Mouse (Mus musculus): Measurements from ENCODE around the gene Dcaf7. TPM values are rescaled to one million over a fixed set of nuclear protein-coding genes. Genes with fewer than 3 reads are reported as not detected.

Dcaf7 gene
- 90.6 and 93.4 TPM in 2 replicates for polyA plus RNA-seq (2016; fragmentation: Nextera tagmentation; extraction: Ambion mirVana)

DNA sequence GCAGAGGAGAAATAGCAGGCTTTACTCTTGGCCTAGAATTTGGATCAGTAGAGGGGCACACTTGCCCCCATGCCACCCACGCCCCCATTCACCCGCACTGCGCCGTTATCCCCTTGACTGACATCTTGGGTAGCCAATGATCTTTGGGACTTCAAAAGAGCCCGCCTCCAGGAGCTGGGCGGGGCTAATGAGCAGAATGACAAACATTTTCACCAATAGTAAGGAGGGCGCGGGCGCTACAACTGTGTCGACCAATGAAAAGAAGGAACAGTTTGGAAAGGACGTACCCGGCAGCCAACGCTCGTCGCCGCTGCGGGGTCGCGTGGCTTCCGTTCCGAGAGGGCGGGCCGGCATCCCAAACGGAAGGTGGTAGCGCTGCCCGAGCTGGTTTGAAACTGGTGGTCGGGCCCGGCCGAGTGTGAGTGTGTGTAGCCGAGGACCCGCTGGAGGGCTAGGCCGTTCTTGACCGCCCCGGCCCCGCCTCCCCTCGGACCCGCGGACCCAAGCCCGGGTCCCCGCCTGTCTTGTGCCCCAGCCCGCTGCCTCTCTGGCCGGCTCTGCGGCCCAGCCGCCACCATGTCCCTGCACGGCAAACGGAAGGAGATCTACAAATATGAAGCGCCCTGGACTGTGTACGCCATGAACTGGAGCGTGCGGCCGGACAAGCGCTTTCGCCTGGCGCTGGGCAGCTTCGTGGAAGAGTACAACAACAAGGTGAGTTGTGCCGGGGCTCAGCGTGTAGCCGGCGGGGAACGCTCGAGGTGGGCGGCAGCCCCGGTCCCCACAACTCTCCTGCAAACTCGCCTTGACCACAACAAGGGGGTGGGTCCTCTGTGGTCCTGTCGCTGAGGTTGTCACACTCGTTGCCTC is at the start of gene Dcaf7:
Gene Dcaf7 (plus strand): TSS at position 325 of the 870 bp plus-strand sequence.
- peak within 1 kb of the TSS; percentile 90 for H3K27ac ChIP-seq

DNA sequence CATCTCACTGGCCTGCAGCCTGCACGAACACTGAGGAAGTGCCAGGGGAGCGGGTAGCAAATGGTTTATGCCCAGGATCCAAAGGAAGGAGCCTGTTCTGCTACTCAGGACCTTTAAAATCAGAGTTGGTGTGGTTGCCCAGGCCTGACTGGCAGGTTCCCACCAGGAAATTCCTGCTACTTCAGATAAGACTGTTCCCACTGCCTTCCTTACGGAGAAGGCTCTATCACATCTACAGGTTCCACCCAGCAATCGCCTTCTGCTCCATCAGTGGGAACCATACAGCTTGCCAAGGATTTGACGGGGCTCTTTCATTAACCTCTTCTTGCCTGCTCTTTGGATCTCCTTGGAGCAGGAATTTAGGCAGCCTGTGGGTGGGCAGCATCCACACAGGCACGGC is 49.2 kb upstream of the Dcaf7 start:
- H3K27ac ChIP-seq, result no peak overlapping the region
- H3K9me3 ChIP-seq, result no peaks in the 10 kb centered on the region
- no peak overlapping the region for H3K4me3 ChIP-seq
- H3K36me3 ChIP-seq, result no peaks in the 10 kb centered on the region
- no peak overlapping the region for H3K9ac ChIP-seq
- no peaks in the 10 kb centered on the region for H3K4me1 ChIP-seq
- no peaks in the 10 kb centered on the region for H3K27me3 ChIP-seq
- H3K4me2 ChIP-seq (replicated peaks), result no peak overlapping the region
- ATAC-seq (ENCODE audit: insufficient number of reproducible peaks, insufficient read depth, low FRiP score, low TSS enrichment), result no peak
- WGBS, result 77% methylated on average over 6 of the region's 6 CpGs

More for the DNA sequence above, at the start of gene Dcaf7:
- H3K4me3 ChIP-seq, result peak within 1 kb of the TSS; percentile 98
- H3K4me1 ChIP-seq, result peaks cover 16% of the 10 kb centered on the region
- WGBS, result under 1% methylated on average over 66 of the region's 66 CpGs
- H3K36me3 ChIP-seq, result no peaks in the 10 kb centered on the region
- H3K9me3 ChIP-seq, result no peaks in the 10 kb centered on the region
- H3K4me2 ChIP-seq (replicated peaks), result peak within 1 kb of the TSS; percentile 88
- peak within 1 kb of the TSS; percentile 97 for H3K9ac ChIP-seq
- no peaks in the 10 kb centered on the region for H3K27me3 ChIP-seq
- peak; percentile 98 for ATAC-seq (ENCODE audit: insufficient number of reproducible peaks, insufficient read depth, low FRiP score, low TSS enrichment)

- Histone ChIP-seq H3K36me3 (no peaks in the 10 kb centered on the region), H3K9ac (no peak overlapping the region), H3K27ac (no peak overlapping the region), H3K4me3 (no peak overlapping the region), H3K4me2 (replicated peaks) (no peak overlapping the region), H3K27me3 (no peaks in the 10 kb centered on the region), H3K4me1 (no peaks in the 10 kb centered on the region), H3K9me3 (no peaks in the 10 kb centered on the region)
- WGBS, result 72% methylated on average over 6 of the region's 6 CpGs
- no peak for ATAC-seq (ENCODE audit: insufficient number of reproducible peaks, insufficient read depth, low FRiP score, low TSS enrichment)
Measured at GRCm38 (mm10) chr11:105989446-105989845, 47.2 kb upstream of the Dcaf7 start.

- no peaks in the 10 kb centered on the region for H3K4me1 ChIP-seq
- H3K4me3 ChIP-seq, result no peak overlapping the region
- H3K27ac ChIP-seq, result no peak overlapping the region
- WGBS, result 52% methylated on average over 2 of the region's 2 CpGs
- no peaks in the 10 kb centered on the region for H3K36me3 ChIP-seq
- H3K27me3 ChIP-seq, result no peaks in the 10 kb centered on the region
- H3K4me2 ChIP-seq (replicated peaks), result no peak overlapping the region
- ATAC-seq (ENCODE audit: insufficient number of reproducible peaks, insufficient read depth, low FRiP score, low TSS enrichment), result no peak
- H3K9me3 ChIP-seq, result no peaks in the 10 kb centered on the region
- H3K9ac ChIP-seq, result no peak overlapping the region
Measured at GRCm38 (mm10) chr11:105990231-105990630, 46.4 kb upstream of the Dcaf7 start.

DNA sequence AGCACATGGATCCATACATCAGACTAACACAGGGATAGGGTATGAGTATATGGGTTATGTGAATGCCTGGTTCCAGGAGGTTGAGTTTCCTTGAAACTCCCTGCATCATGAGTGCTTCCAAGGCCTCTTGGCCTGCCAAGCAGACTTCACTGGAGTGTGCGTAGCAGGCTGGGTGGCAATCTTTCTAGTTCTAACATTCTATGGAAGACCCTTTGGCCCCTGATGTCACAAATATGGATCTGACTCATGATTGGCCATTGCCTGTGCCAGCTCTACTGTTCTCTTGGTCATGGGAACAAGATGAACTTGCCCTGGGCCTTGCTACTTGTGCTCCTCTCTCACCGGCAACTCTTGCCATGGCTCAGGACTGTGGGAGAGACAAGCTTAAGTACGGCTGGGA is 42.3 kb upstream of the Dcaf7 start, which contains the start of gene Ace3:
Gene Ace3 (plus strand): TSS at position 301 of the 400 bp plus-strand sequence.
- no peak within 1 kb of the TSS for H3K4me2 ChIP-seq (replicated peaks)
- 95% methylated on average over 3 of the region's 3 CpGs for WGBS
- H3K27me3 ChIP-seq, result no peaks in the 10 kb centered on the region
- H3K27ac ChIP-seq, result no peak within 1 kb of the TSS
- ATAC-seq (ENCODE audit: insufficient number of reproducible peaks, insufficient read depth, low FRiP score, low TSS enrichment), result no peak
- H3K9ac ChIP-seq, result no peak within 1 kb of the TSS
- H3K36me3 ChIP-seq, result no peaks in the 10 kb centered on the region
- no peaks in the 10 kb centered on the region for H3K4me1 ChIP-seq
- no peaks in the 10 kb centered on the region for H3K9me3 ChIP-seq
- H3K4me3 ChIP-seq, result no peak within 1 kb of the TSS

- Histone ChIP-seq H3K4me1 (no peaks in the 10 kb centered on the region), H3K4me3 (no peak overlapping the region), H3K27me3 (no peaks in the 10 kb centered on the region), H3K36me3 (no peaks in the 10 kb centered on the region), H3K9ac (no peak overlapping the region), H3K27ac (no peak overlapping the region), H3K4me2 (replicated peaks) (no peak overlapping the region), H3K9me3 (no peaks in the 10 kb centered on the region)
- ATAC-seq (ENCODE audit: insufficient number of reproducible peaks, insufficient read depth, low FRiP score, low TSS enrichment), result no peak
- 94% methylated on average over 6 of the region's 6 CpGs for whole genome bisulfite sequencing
Measured at GRCm38 (mm10) chr11:106000062-106000461, 36.6 kb upstream of the Dcaf7 start.

DNA sequence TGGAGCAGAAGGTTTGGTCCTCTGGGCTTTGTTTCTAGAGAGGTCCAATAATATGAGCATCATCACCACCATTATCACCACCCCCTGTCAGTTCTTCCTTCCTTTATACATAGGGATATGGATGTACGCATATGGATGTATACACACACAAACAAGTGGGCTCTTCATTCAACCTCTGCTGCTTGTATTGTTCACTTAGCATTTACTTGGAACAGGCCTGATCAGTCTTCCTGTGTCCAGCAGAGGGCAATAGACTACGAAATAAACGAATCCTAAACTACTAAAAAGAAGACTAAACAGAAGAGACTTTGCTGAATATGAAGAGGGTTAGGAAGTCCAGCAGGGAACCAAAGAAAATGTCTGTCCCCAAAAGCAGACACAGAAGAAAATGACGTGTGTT is 35.0 kb upstream of the Dcaf7 start:
- Histone ChIP-seq H3K4me2 (replicated peaks) (no peak overlapping the region), H3K4me1 (no peaks in the 10 kb centered on the region), H3K27ac (no peak overlapping the region), H3K4me3 (no peak overlapping the region), H3K9ac (no peak overlapping the region), H3K9me3 (no peaks in the 10 kb centered on the region), H3K27me3 (no peaks in the 10 kb centered on the region), H3K36me3 (no peaks in the 10 kb centered on the region)
- WGBS, result 44% methylated on average over 4 of the region's 4 CpGs
- ATAC-seq (ENCODE audit: insufficient number of reproducible peaks, insufficient read depth, low FRiP score, low TSS enrichment), result no peak

- peaks cover 10% of the 10 kb centered on the region for H3K27me3 ChIP-seq
- H3K9ac ChIP-seq, result no peak overlapping the region
- no peak overlapping the region for H3K4me2 ChIP-seq (replicated peaks)
- no peaks in the 10 kb centered on the region for H3K9me3 ChIP-seq
- H3K4me1 ChIP-seq, result peaks cover 4% of the 10 kb centered on the region; the same call in 1 of the 2 replicates
- no peak overlapping the region for H3K27ac ChIP-seq
- 86% methylated on average over 1 of the region's 1 CpGs for WGBS
- ATAC-seq (ENCODE audit: insufficient number of reproducible peaks, insufficient read depth, low FRiP score, low TSS enrichment), result no peak
- H3K4me3 ChIP-seq, result no peak overlapping the region
- no peaks in the 10 kb centered on the region for H3K36me3 ChIP-seq
Measured at GRCm38 (mm10) chr11:106004576-106004975, 32.1 kb upstream of the Dcaf7 start.

DNA sequence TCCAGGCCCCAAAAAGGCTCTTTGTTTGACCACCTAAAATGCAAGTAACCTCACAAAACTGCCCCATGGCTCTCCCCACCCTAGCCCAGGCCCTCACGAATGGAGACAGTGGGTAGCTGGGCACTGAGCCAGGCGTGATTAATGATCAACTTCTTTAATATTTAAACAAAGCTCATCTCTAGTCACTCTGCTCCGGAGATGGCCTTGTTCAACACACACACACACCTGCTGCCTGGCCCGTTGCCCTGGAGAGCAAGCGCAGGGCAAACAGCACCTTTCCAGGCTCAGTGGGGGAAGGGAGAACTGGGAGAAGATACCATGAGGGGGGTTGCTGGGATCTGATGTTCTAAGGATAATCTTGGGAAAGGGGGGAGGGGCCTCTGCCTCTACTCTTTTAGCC is 30.7 kb upstream of the Dcaf7 start:
- no peaks in the 10 kb centered on the region for H3K9me3 ChIP-seq
- H3K27ac ChIP-seq, result no peak overlapping the region
- no peak overlapping the region for H3K4me2 ChIP-seq (replicated peaks)
- WGBS, result 64% methylated on average over 5 of the region's 5 CpGs
- peaks cover 4% of the 10 kb centered on the region; the same call in 1 of the 2 replicates for H3K4me1 ChIP-seq
- no peaks in the 10 kb centered on the region for H3K36me3 ChIP-seq
- H3K27me3 ChIP-seq, result peaks cover 14% of the 10 kb centered on the region
- H3K4me3 ChIP-seq, result no peak overlapping the region
- ATAC-seq (ENCODE audit: insufficient number of reproducible peaks, insufficient read depth, low FRiP score, low TSS enrichment), result no peak
- no peak overlapping the region for H3K9ac ChIP-seq

DNA sequence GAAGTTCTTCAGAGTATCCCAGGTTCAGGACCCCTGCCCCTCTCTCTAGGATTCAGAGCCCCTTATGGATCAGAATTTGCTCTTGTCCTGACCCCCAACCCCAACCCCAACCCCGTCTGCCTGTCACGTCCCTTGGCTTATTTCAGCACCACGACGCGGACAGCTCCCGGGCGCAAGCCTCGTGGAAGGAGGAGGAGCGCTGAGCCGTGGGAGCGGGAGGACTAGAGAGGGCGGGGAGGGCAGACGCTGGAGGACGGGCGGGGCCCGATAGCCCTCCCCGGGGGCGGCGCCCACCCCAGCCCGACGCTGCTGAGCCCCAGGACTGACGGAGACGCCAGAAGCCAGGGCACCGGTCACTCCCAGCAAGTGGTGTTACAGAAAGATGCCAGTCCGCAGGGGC is 28.9 kb upstream of the Dcaf7 start, which contains the start of gene Kcnh6:
Gene Kcnh6 (plus strand): TSS at position 304 of the 400 bp plus-strand sequence.
- 2% methylated on average over 20 of the region's 25 CpGs for WGBS
- Histone ChIP-seq H3K36me3 (no peaks in the 10 kb centered on the region), H3K4me3 (peak within 1 kb of the TSS; percentile 27; the same call in 1 of the 2 replicates), H3K4me2 (replicated peaks) (peak within 1 kb of the TSS; percentile 67), H3K27me3 (peaks cover 14% of the 10 kb centered on the region), H3K27ac (no peak within 1 kb of the TSS), H3K4me1 (peaks cover 4% of the 10 kb centered on the region; the same call in 1 of the 2 replicates), H3K9me3 (no peaks in the 10 kb centered on the region), H3K9ac (no peak within 1 kb of the TSS)
- ATAC-seq (ENCODE audit: insufficient number of reproducible peaks, insufficient read depth, low FRiP score, low TSS enrichment), result no peak

- WGBS, result 32% methylated on average over 7 of the region's 7 CpGs
- no peak overlapping the region for H3K27ac ChIP-seq
Measured at GRCm38 (mm10) chr11:106012711-106013110, 24.0 kb upstream of the Dcaf7 start.

More at GRCm38 (mm10) chr11:106012711-106013110, 24.0 kb upstream of the Dcaf7 start:
- no peak for ATAC-seq (ENCODE audit: insufficient number of reproducible peaks, insufficient read depth, low FRiP score, low TSS enrichment)
- H3K4me1 ChIP-seq, result peaks cover 4% of the 10 kb centered on the region; the same call in 1 of the 2 replicates
- H3K9ac ChIP-seq, result no peak overlapping the region
- H3K27me3 ChIP-seq, result peaks cover 18% of the 10 kb centered on the region
- H3K9me3 ChIP-seq, result no peaks in the 10 kb centered on the region
- no peak overlapping the region for H3K4me3 ChIP-seq
- H3K4me2 ChIP-seq (replicated peaks), result no peak overlapping the region
- no peaks in the 10 kb centered on the region for H3K36me3 ChIP-seq

Data from embryonic facial prominence, embryonic 12.5 days (tissue).